ENCODE assay signal across 8 mouse cellular contexts in the genomic region with DNA sequence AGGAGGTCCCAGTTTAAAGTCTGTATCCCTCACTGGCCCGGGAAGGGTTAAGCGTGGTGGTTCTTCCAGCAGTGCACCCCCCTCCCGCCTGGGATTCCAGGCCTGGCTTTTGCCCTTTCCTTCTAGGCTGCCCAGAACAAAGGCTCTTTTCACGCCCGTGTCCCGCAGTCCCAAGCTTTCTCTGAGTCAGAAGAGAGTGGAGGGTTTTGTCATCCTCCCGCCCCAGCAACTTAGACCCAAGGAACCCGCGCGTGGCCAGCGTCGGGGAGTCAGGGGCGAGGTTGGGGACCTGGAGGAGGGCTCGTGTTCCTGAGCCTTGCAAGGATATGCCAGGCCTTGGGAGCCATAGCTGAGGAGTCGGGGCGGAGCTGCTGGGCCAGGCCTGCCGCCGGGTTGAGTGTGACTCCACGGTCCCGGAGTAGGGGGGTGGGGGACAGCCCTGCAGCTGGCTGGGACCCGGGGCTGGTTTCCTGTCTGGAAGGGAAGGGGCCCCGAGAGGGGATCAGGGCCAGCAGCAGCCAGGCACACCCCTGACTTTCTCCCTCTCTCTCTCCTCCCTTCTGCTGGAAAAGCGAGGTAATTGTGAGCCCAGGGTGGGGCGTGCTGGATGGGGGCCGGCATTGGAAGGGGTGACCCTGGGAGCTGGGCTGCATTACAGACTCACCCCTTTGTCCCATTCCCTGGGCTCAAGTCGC. TPM values are rescaled to one million over a fixed set of nuclear protein-coding genes. Genes with fewer than 3 reads are reported as not detected.
A peak's percentile ranks its signal among the peaks of the same experiment; 100 is the strongest.
DNase-seq lines count a peak whose midpoint lies in the region; ATAC-seq and TF ChIP-seq lines count a peak whose summit lies in the region.

No protein-coding gene starts in this region.

- H3K4me3 ChIP-seq in cerebellum, adult 2 months (replicated peaks; ENCODE audit: insufficient read depth, low read depth, low read length), result peak overlapping the region; percentile 41
- H3K4me3 ChIP-seq in intestine, embryonic 16.5 days (ENCODE audit: low read length), result peak overlapping the region; percentile 58
- peak overlapping the region; percentile 61 for H3K4me3 ChIP-seq in lung, embryonic 14.5 days (ENCODE audit: low read depth, low read length)

- H3K27ac ChIP-seq in cerebellum, adult 2 months (ENCODE audit: insufficient read depth, low read length), result peak overlapping the region; percentile 55; the same call in 1 of the 2 replicates
- H3K27ac ChIP-seq in intestine, embryonic 16.5 days (ENCODE audit: low read length), result peak overlapping the region; percentile 100
- peak overlapping the region; percentile 100 for H3K27ac ChIP-seq in lung, embryonic 14.5 days (ENCODE audit: low read depth)

- TF ChIP-seq CTCF in cerebellum, adult 2 months (IDR thresholded peaks at IDR 0.05; ENCODE audit: borderline replicate concordance, insufficient read depth, low read depth, low read length), result no peak
- TF ChIP-seq CTCF in lung, embryonic 14.5 days (IDR thresholded peaks at IDR 0.05; ENCODE audit: low read depth), result no peak

- H3K36me3 ChIP-seq in intestine, embryonic 16.5 days (ENCODE audit: control insufficient read depth, insufficient read depth, low read length), result no peaks in the 10 kb centered on the region; the same call in 1 of the 2 replicates
- H3K36me3 ChIP-seq in lung, embryonic 14.5 days (ENCODE audit: insufficient read depth), result peaks cover 6% of the 10 kb centered on the region; the same call in 1 of the 2 replicates

- no peaks in the 10 kb centered on the region; the same call in 1 of the 2 replicates for H3K27me3 ChIP-seq in cerebellum, adult 2 months (ENCODE audit: control insufficient read depth, insufficient read depth, low read length)
- no peaks in the 10 kb centered on the region for H3K27me3 ChIP-seq in intestine, embryonic 16.5 days (replicated peaks; ENCODE audit: control insufficient read depth, insufficient read depth, low read length)
- H3K27me3 ChIP-seq in lung, embryonic 14.5 days (ENCODE audit: insufficient read depth, low read length), result no peaks in the 10 kb centered on the region

- intact Hi-C loops in gastrocnemius, postnatal 14 days (cut with DNase I; ENCODE audit: low total_unique reads), result no loop called here

- peak overlapping the region; percentile 87 for H3K9ac ChIP-seq in intestine, embryonic 16.5 days (ENCODE audit: low read depth, low read length)
- peak overlapping the region; percentile 93 for H3K9ac ChIP-seq in lung, embryonic 14.5 days

- peak overlapping the region; percentile 81 for H3K4me2 ChIP-seq in intestine, embryonic 16.5 days (ENCODE audit: low read depth, low read length)
- H3K4me2 ChIP-seq in lung, embryonic 14.5 days, result peak overlapping the region; percentile 91

- peak; percentile 75 for ATAC-seq in intestine, embryonic 16.5 days
- ATAC-seq in lung, embryonic 14.5 days (ENCODE audit: insufficient read depth), result peak; percentile 88

- DNase-seq in cerebellum, adult 2 months, result no peak
- no peak for DNase-seq in cerebellum, adult 8-10 months
- DNase-seq in brain, adult 2 months (ENCODE audit: low read depth, low spot score), result peak; percentile 85
- peak; percentile 89 for DNase-seq in gastrocnemius, postnatal 14 days
- peak; percentile 86 for DNase-seq in lung, embryonic 14.5 days
- DNase-seq in ovary, postnatal 10 days (ENCODE audit: low spot score), result peak; percentile 70
- DNase-seq in left cerebral cortex, adult 11 months (ENCODE audit: low spot score), result no peak

- TF ChIP-seq POLR2A in cerebellum, adult 2 months (IDR thresholded peaks at IDR 0.05; ENCODE audit: borderline replicate concordance, insufficient read depth, low read length), result no peak

- 14% methylated on average over 24 of the region's 26 CpGs for WGBS in cerebellum, adult 2 months
- 1% methylated on average over 24 of the region's 26 CpGs for WGBS in intestine, embryonic 16.5 days
- WGBS in lung, embryonic 14.5 days, result under 1% methylated on average over 26 of the region's 26 CpGs

- no peaks in the 10 kb centered on the region for H3K4me1 ChIP-seq in cerebellum, adult 2 months (ENCODE audit: control insufficient read depth, insufficient read depth, low read length)
- H3K4me1 ChIP-seq in intestine, embryonic 16.5 days (ENCODE audit: control insufficient read depth, insufficient read depth, low read length), result peaks cover 36% of the 10 kb centered on the region
- H3K4me1 ChIP-seq in lung, embryonic 14.5 days (ENCODE audit: insufficient read depth), result peaks cover 23% of the 10 kb centered on the region

- no peaks in the 10 kb centered on the region for H3K9me3 ChIP-seq in intestine, embryonic 16.5 days (ENCODE audit: control insufficient read depth, low read length)
- no peaks in the 10 kb centered on the region for H3K9me3 ChIP-seq in lung, embryonic 14.5 days (ENCODE audit: low read depth, low read length)

RNA-seq across cellular contexts. Expression of a gene that starts 1.8 kb away (rescaled TPM):
- 88.8 and 97.2 TPM in 2 replicates for polyA plus RNA-seq in cerebellum, adult 2 months (2012; rRNA removed)
- total RNA-seq in gastrocnemius, postnatal 14 days (2021), result 10 to 100 TPM; 13.0 to 16.5 TPM
- 24.4 and 26.1 TPM in 2 replicates for polyA plus RNA-seq in intestine, embryonic 16.5 days (2015; fragmentation: Nextera tagmentation; extraction: Ambion mirVana)
- polyA plus RNA-seq in lung, embryonic 14.5 days (2014; fragmentation: Nextera tagmentation; extraction: Ambion mirVana), result 22.7 and 26.7 TPM in 2 replicates

RNA-seq across cellular contexts. Expression of a gene that starts 11.8 kb away (rescaled TPM):
- polyA plus RNA-seq in cerebellum, adult 2 months (2012; rRNA removed), result 25.1 and 25.3 TPM in 2 replicates
- 10 to 100 TPM; 14.5 to 15.2 TPM for total RNA-seq in gastrocnemius, postnatal 14 days (2021)
- polyA plus RNA-seq in intestine, embryonic 16.5 days (2015; fragmentation: Nextera tagmentation; extraction: Ambion mirVana), result 8.2 and 8.8 TPM in 2 replicates
- 12.7 and 13.3 TPM in 2 replicates for polyA plus RNA-seq in lung, embryonic 14.5 days (2014; fragmentation: Nextera tagmentation; extraction: Ambion mirVana)

RNA-seq across cellular contexts. Expression of a gene that starts 15.7 kb away (rescaled TPM):
- polyA plus RNA-seq in cerebellum, adult 2 months (2012; rRNA removed), result 88.2 and 93.1 TPM in 2 replicates
- 10 to 100 TPM; 48.2 to 50.5 TPM for total RNA-seq in gastrocnemius, postnatal 14 days (2021)
- 94.4 and 95.5 TPM in 2 replicates for polyA plus RNA-seq in intestine, embryonic 16.5 days (2015; fragmentation: Nextera tagmentation; extraction: Ambion mirVana)
- polyA plus RNA-seq in lung, embryonic 14.5 days (2014; fragmentation: Nextera tagmentation; extraction: Ambion mirVana), result 86.0 and 91.5 TPM in 2 replicates

RNA-seq across cellular contexts. Expression of a gene that starts 19.2 kb away (rescaled TPM):
- 22.7 and 29.1 TPM in 2 replicates for polyA plus RNA-seq in cerebellum, adult 2 months (2012; rRNA removed)
- 1 to 10 TPM; 1.2 to 2.0 TPM for total RNA-seq in gastrocnemius, postnatal 14 days (2021)
- 2.9 and 4.6 TPM in 2 replicates for polyA plus RNA-seq in intestine, embryonic 16.5 days (2015; fragmentation: Nextera tagmentation; extraction: Ambion mirVana)
- 5.6 and 8.5 TPM in 2 replicates for polyA plus RNA-seq in lung, embryonic 14.5 days (2014; fragmentation: Nextera tagmentation; extraction: Ambion mirVana)

RNA-seq across cellular contexts. Expression of a gene that starts 19.2 kb away (rescaled TPM):
- polyA plus RNA-seq in cerebellum, adult 2 months (2012; rRNA removed), result 6.6 and 8.1 TPM in 2 replicates
- not detected for total RNA-seq in gastrocnemius, postnatal 14 days (2021)
- 1.9 and 2.4 TPM in 2 replicates for polyA plus RNA-seq in intestine, embryonic 16.5 days (2015; fragmentation: Nextera tagmentation; extraction: Ambion mirVana)
- 0.96 and 1.3 TPM in 2 replicates for polyA plus RNA-seq in lung, embryonic 14.5 days (2014; fragmentation: Nextera tagmentation; extraction: Ambion mirVana)

Comparison
In these comparisons a context has a peak if more than half of its experiments do, and no peak if none do; other contexts are left out.
1. DNase-seq: peak in brain, adult 2 months (single experiment), gastrocnemius, postnatal 14 days (single experiment), lung, embryonic 14.5 days (single experiment) and ovary, postnatal 10 days (single experiment); none in cerebellum, adult 2 months (0 of 2), cerebellum, adult 8-10 months (single experiment) and left cerebral cortex, adult 11 months (single experiment).
2. Peak in every context shown above with its lines, with median percentiles within 50 percentile points of each other: H3K27ac ChIP-seq and H3K4me3 ChIP-seq.